Mouse (Mus musculus) kidney, postnatal 4 days (tissue): Measurements from ENCODE around the gene Sntb2.

Experiments used
- DNase-seq, 2 experiments: peaks; one replicate each; pipeline ENCODE4 v3.0.0; 2021; ENCODE audit warnings: mixed read lengths in 2 of 2

The Sntb2 gene

GRCm38 (mm10) chr8:106932376-106933065, 3.0 kb upstream of the Sntb2 start:
- peak; percentile 71 to 79 for DNase-seq

GRCm38 (mm10) chr8:106933506-106934143, 1.9 kb upstream of the Sntb2 start:
- no peak for DNase-seq

- DNase-seq: peak in 1 of 2 experiments; percentile 21
Observed at GRCm38 (mm10) chr8:106934226-106934977, 1.1 kb upstream of the Sntb2 start.

GRCm38 (mm10) chr8:106935899-106936477, 438 bp downstream of the Sntb2 start:
- peak; percentile 71 to 81 for DNase-seq

- peak; percentile 56 to 68 for DNase-seq
Observed at GRCm38 (mm10) chr8:106936478-106937051, 1.0 kb downstream of the Sntb2 start.

GRCm38 (mm10) chr8:106937081-106937800, 1.7 kb downstream of the Sntb2 start:
- no peak for DNase-seq

GRCm38 (mm10) chr8:106941806-106942205, 6.3 kb downstream of the Sntb2 start:
- no peak for DNase-seq

- no peak for DNase-seq
Observed at GRCm38 (mm10) chr8:106943874-106944418, 8.4 kb downstream of the Sntb2 start.

GRCm38 (mm10) chr8:106944756-106945155, 9.2 kb downstream of the Sntb2 start:
- no peak for DNase-seq

GRCm38 (mm10) chr8:106948678-106949243, 13.2 kb downstream of the Sntb2 start:
- no peak for DNase-seq

- DNase-seq: no peak
Observed at GRCm38 (mm10) chr8:106951707-106952106, 16.2 kb downstream of the Sntb2 start.

GRCm38 (mm10) chr8:106953571-106953970, 18.0 kb downstream of the Sntb2 start:
- DNase-seq: no peak

- no peak for DNase-seq
Observed at GRCm38 (mm10) chr8:106957086-106957485, 21.5 kb downstream of the Sntb2 start.

- DNase-seq: no peak
Observed at GRCm38 (mm10) chr8:106958212-106958611, 22.7 kb downstream of the Sntb2 start.

GRCm38 (mm10) chr8:106959626-106960025, 24.1 kb downstream of the Sntb2 start:
- no peak for DNase-seq

GRCm38 (mm10) chr8:106962322-106962721, 26.8 kb downstream of the Sntb2 start:
- DNase-seq: peak; percentile 16 to 44

- DNase-seq: no peak
Observed at GRCm38 (mm10) chr8:106963365-106963764, 27.8 kb downstream of the Sntb2 start.

GRCm38 (mm10) chr8:106964573-106964972, 29.0 kb downstream of the Sntb2 start:
- DNase-seq: no peak

GRCm38 (mm10) chr8:106969964-106970363, 34.4 kb downstream of the Sntb2 start:
- no peak for DNase-seq

GRCm38 (mm10) chr8:106971916-106972315, 36.4 kb downstream of the Sntb2 start:
- peak in 1 of 2 experiments; percentile 20 for DNase-seq

GRCm38 (mm10) chr8:106972538-106973264, 37.2 kb downstream of the Sntb2 start:
- DNase-seq: no peak
